Mouse (Mus musculus) liver, embryonic 14.5 days (tissue): ENCODE results near the gene Ltbp3.

Experiments
- CTCF ChIP-seq: IDR thresholded peaks from 2 replicates; pipeline ENCODE4 v1.5.1; 2016; ENCODE audit warnings: antibody characterized with exemption, low read depth, control low read depth
- EP300 ChIP-seq: IDR thresholded peaks from 2 replicates; pipeline ENCODE4 v1.6.1; 2016; ENCODE audit warnings: antibody characterized with exemption, low read depth

- no peak for TF ChIP-seq CTCF
- no peak for TF ChIP-seq EP300
Measured at GRCm38 (mm10) chr19:5713255-5713654, 27.4 kb upstream of the Ltbp3 start.
